Mouse (Mus musculus): ENCODE measurements around the gene Hist1h2bg. TPM values are rescaled to one million over a fixed set of nuclear protein-coding genes. Genes with fewer than 3 reads are reported as not detected.
"Not testable (repeated sequence)": the region's sequence is repeated elsewhere in the genome, so short reads cannot be mapped to it uniquely, and the experiment has no call there.

The Hist1h2bg gene
- polyA plus RNA-seq, 1 experiment: 9.9 TPM

- no peaks in the 10 kb centered on the region for H3K27me3 ChIP-seq (ENCODE audit: control insufficient read depth, insufficient read depth, insufficient read length)
Observed at GRCm38 (mm10) chr13:23529005-23529404, 42.2 kb upstream of the Hist1h2bg start.

DNA sequence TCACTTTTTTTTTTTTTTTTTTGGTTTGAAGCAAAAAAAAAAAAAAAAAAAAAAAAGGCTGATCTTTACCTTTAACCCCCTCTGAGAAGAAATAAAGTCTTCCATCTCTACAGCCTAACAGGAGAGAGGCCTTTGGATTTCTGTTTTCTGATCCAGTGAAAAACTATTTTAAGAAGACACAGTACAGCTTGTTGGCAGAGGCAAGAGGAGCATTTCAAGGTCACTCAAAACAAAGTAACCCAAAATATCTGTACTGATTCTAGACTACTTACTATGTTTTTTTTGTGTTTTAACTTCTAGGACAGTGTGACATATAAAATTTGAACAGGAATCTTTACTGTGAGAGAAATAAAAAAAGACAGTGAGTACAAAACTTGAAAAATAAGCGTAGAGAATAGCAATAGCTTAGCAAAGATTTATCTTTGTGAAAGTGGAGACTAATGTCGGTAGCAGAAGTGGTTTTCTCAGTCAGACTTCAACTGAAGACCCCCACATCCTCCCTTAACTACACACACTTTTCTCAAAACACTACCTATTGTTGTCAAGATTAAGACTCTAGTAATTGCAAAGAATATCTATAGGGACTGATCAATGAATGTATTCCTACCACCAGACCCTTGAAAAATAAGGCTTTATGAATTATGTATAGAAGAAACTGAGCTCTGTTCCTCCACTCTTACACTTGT is 41.6 kb upstream of the Hist1h2bg start:
- Histone ChIP-seq H3K36me3 (ENCODE audit: control insufficient read depth, insufficient read depth) (no peaks in the 10 kb centered on the region), H3K4me3 (ENCODE audit: insufficient read depth, poor library complexity, severe bottlenecking) (no peak overlapping the region), H3K27me3 (ENCODE audit: control insufficient read depth, insufficient read depth, insufficient read length) (no peaks in the 10 kb centered on the region), H3K79me2 (ENCODE audit: control insufficient read depth, insufficient read depth) (no peaks in the 10 kb centered on the region), H3ac (ENCODE audit: control insufficient read depth, insufficient read length, low read depth) (no peak overlapping the region), H3K79me3 (ENCODE audit: low read depth) (no peaks in the 10 kb centered on the region)
- TF ChIP-seq MAX (IDR thresholded peaks at IDR 0.05) (no peak), MYOD1 (IDR thresholded peaks at IDR 0.05; ENCODE audit: control insufficient read depth, insufficient read length, low read depth) (no peak), CEBPB (IDR thresholded peaks at IDR 0.05; ENCODE audit: low read depth) (no peak), FOSL1 (IDR thresholded peaks at IDR 0.05; ENCODE audit: insufficient read depth, low read length, poor library complexity, severe bottlenecking) (no peak), USF1 (IDR thresholded peaks at IDR 0.05; ENCODE audit: low read depth) (no peak)

More at GRCm38 (mm10) chr13:23529005-23529404, 42.2 kb upstream of the Hist1h2bg start:
- TF ChIP-seq MYOG (IDR thresholded peaks at IDR 0.05; ENCODE audit: control insufficient read depth, extremely low read depth, insufficient read length): no peak
- TF ChIP-seq CTCF (IDR thresholded peaks at IDR 0.05; ENCODE audit: control insufficient read depth, insufficient read depth, insufficient read length): no peak
- no peak for TF ChIP-seq FOSL1 (IDR thresholded peaks at IDR 0.05; ENCODE audit: insufficient read depth, low read length, poor library complexity, severe bottlenecking)
- no peak for TF ChIP-seq MYOD1 (IDR thresholded peaks at IDR 0.05; ENCODE audit: control insufficient read depth, insufficient read length, low read depth)
- TF ChIP-seq MAX (IDR thresholded peaks at IDR 0.05): no peak
- TF ChIP-seq CEBPB (IDR thresholded peaks at IDR 0.05; ENCODE audit: low read depth): no peak
- no peak for TF ChIP-seq USF1 (IDR thresholded peaks at IDR 0.05; ENCODE audit: low read depth)
- Histone ChIP-seq H3K79me2 (ENCODE audit: control insufficient read depth, insufficient read depth) (no peaks in the 10 kb centered on the region), H3ac (ENCODE audit: control insufficient read depth, insufficient read length, low read depth) (no peak overlapping the region), H3K79me3 (ENCODE audit: low read depth) (no peaks in the 10 kb centered on the region), H3K4me3 (ENCODE audit: insufficient read depth, poor library complexity, severe bottlenecking) (no peak overlapping the region), H3K36me3 (ENCODE audit: control insufficient read depth, insufficient read depth) (no peaks in the 10 kb centered on the region)

DNA sequence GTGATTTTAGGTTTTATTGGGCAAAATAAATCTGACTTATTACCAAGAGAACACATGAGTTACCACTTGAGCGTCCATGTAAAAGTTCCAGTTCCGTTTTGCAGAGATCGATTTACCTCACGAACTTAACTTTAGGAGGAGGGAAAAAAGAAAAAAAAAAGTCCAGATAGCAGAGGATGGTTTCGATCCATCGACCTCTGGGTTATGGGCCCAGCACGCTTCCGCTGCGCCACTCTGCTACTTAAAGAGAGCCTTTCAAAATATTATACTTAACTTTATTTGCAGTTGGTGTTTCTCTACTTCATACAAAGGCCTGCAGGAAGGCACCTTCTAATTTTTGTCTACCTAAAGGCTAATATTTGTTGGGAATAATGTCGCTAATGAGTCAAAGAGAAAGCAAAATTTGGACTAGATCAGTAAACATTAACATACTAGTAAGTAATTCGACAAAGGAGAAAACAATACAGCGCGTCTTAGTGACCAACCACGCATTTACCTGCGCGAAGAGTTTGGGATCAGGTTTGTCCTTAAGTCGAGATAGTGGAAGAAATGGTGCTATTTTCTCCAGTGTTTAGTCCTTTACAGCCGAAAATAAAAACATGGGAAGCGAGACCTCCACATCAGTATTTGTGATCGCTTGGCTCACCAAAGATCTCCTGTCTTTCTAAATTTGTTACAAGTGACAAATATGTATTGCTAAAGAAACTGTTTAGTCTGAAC is 40.9 kb upstream of the Hist1h2bg start:
- Histone ChIP-seq H3ac (ENCODE audit: control insufficient read depth, insufficient read length, low read depth) (peak overlapping the region; percentile 36), H3K79me3 (ENCODE audit: low read depth) (no peaks in the 10 kb centered on the region), H3K79me2 (ENCODE audit: control insufficient read depth, insufficient read depth) (no peaks in the 10 kb centered on the region), H3K4me3 (ENCODE audit: insufficient read depth, poor library complexity, severe bottlenecking) (peak overlapping the region; percentile 25), H3K27me3 (ENCODE audit: control insufficient read depth, insufficient read depth, insufficient read length) (no peaks in the 10 kb centered on the region), H3K36me3 (ENCODE audit: control insufficient read depth, insufficient read depth) (no peaks in the 10 kb centered on the region)
- TF ChIP-seq CTCF (IDR thresholded peaks at IDR 0.05; ENCODE audit: control insufficient read depth, insufficient read depth, insufficient read length) (no peak), MAX (IDR thresholded peaks at IDR 0.05) (no peak), MYOG (IDR thresholded peaks at IDR 0.05; ENCODE audit: control insufficient read depth, extremely low read depth, insufficient read length) (no peak), USF1 (IDR thresholded peaks at IDR 0.05; ENCODE audit: low read depth) (no peak), MYOD1 (IDR thresholded peaks at IDR 0.05; ENCODE audit: control insufficient read depth, insufficient read length, low read depth) (no peak), CEBPB (IDR thresholded peaks at IDR 0.05; ENCODE audit: low read depth) (no peak), FOSL1 (IDR thresholded peaks at IDR 0.05; ENCODE audit: insufficient read depth, low read length, poor library complexity, severe bottlenecking) (no peak)

GRCm38 (mm10) chr13:23530901-23531875 is 40.0 kb upstream of the Hist1h2bg start, which contains the start of gene Hist1h4h:
TSS of gene Hist1h4h (plus strand) at chr13:23531050.
- Histone ChIP-seq H3K79me3 (ENCODE audit: low read depth) (no peaks in the 10 kb centered on the region), H3K36me3 (ENCODE audit: control insufficient read depth, insufficient read depth) (no peaks in the 10 kb centered on the region), H3ac (ENCODE audit: control insufficient read depth, insufficient read length, low read depth) (peak within 1 kb of the TSS; percentile 56), H3K79me2 (ENCODE audit: control insufficient read depth, insufficient read depth) (peaks cover 4% of the 10 kb centered on the region), H3K27me3 (ENCODE audit: control insufficient read depth, insufficient read depth, insufficient read length) (no peaks in the 10 kb centered on the region), H3K4me3 (ENCODE audit: insufficient read depth, poor library complexity, severe bottlenecking) (peak within 1 kb of the TSS; percentile 25)
- TF ChIP-seq MYOG (IDR thresholded peaks at IDR 0.05; ENCODE audit: control insufficient read depth, extremely low read depth, insufficient read length) (no peak), CEBPB (IDR thresholded peaks at IDR 0.05; ENCODE audit: low read depth) (peak; percentile 92)

DNA sequence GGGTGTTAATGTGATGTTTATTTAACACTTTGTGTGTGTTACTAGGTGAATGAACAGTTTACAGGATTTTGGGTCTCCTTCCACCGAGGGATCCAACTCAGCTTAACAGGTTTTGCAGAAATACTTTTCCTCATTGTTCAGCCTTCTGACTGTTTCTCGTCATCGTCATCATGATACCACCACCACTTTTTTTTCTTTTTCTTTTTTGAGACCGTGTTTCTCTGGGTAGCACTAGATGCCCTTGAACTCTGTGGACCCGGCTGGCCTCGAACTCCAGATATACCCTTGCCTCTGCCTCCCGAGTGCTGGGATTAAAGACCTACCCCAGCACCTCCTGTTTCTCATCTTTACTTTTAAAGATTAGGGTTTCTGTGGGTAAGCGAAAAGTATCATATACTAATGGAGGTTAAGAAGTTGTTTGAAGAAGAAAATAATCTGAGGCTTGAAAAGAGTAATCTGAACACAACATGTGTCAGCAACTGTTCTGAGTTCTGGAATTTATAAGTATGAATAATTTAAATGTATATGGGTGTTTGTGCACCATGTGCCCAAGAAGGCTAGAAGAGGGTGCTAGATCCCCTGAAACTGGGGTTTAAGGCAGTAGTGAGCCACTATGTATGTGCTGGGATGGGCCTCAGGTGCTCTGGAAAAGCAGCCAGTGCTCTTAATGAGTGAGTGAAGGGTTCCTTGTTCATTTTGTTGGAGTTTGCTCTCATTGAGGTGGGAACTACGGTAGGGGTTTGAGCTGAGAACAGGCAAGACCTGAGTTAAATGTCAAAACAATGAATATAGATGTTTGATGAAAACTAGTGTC is 38.7 kb upstream of the Hist1h2bg start:
- Histone ChIP-seq H3K4me3 (ENCODE audit: insufficient read depth, poor library complexity, severe bottlenecking) (peak overlapping the region; percentile 25), H3K36me3 (ENCODE audit: control insufficient read depth, insufficient read depth) (no peaks in the 10 kb centered on the region), H3K79me2 (ENCODE audit: control insufficient read depth, insufficient read depth) (peaks cover 17% of the 10 kb centered on the region), H3ac (ENCODE audit: control insufficient read depth, insufficient read length, low read depth) (peak overlapping the region; percentile 70), H3K79me3 (ENCODE audit: low read depth) (no peaks in the 10 kb centered on the region), H3K27me3 (ENCODE audit: control insufficient read depth, insufficient read depth, insufficient read length) (no peaks in the 10 kb centered on the region)
- TF ChIP-seq CEBPB (IDR thresholded peaks at IDR 0.05; ENCODE audit: low read depth): no peak
- no peak for TF ChIP-seq CTCF (IDR thresholded peaks at IDR 0.05; ENCODE audit: control insufficient read depth, insufficient read depth, insufficient read length)
- no peak for TF ChIP-seq FOSL1 (IDR thresholded peaks at IDR 0.05; ENCODE audit: insufficient read depth, low read length, poor library complexity, severe bottlenecking)

GRCm38 (mm10) chr13:23533560-23534367 is 37.4 kb upstream of the Hist1h2bg start, which contains the start of gene Hist1h2af:
TSS of gene Hist1h2af (plus strand) at chr13:23533906.
- H3K4me3 ChIP-seq (ENCODE audit: insufficient read depth, poor library complexity, severe bottlenecking): peak within 1 kb of the TSS; percentile 35
- H3K27me3 ChIP-seq (ENCODE audit: control insufficient read depth, insufficient read depth, insufficient read length); H3K79me3 ChIP-seq (ENCODE audit: low read depth); H3K36me3 ChIP-seq (ENCODE audit: control insufficient read depth, insufficient read depth): not testable (repeated sequence)
- H3K79me2 ChIP-seq (ENCODE audit: control insufficient read depth, insufficient read depth): peaks cover 22% of the 10 kb centered on the region
- peak within 1 kb of the TSS; percentile 81 for H3ac ChIP-seq (ENCODE audit: control insufficient read depth, insufficient read length, low read depth)

Data from C2C12 (cell line).